Mouse (Mus musculus) heart, postnatal 25 days (tissue): ENCODE measurements around the gene Clasp1. TPM values are rescaled to one million over a fixed set of nuclear protein-coding genes. Genes with fewer than 3 reads are reported as not detected.

Source experiments
- DNase-seq: peaks from one replicate; pipeline ENCODE4 v3.0.0; 2022; ENCODE audit warnings: low spot score
- intact Hi-C: fragments of 180-260 bp; cut with DNase I; formaldehyde crosslinking; loops from one replicate; pipeline ENCODE4 v1.15.1; 2025
- total RNA-seq, 2 experiments: library from RNA; stranded (reverse); gene quantifications; 2 replicates each; pipeline ENCODE4 v1.2.3; 2021

Clasp1 gene
- total RNA-seq: 100 to 1,000 TPM; 296 to 379 TPM

- peak; percentile 89 for DNase-seq
- intact Hi-C loops: loop anchor here (1.0 to 5.0 kb wide), 2 partner anchors 67 to 70 kb away; partner anchors contain the start of gene Nifk
These were observed at the start of gene Clasp1 for GRCm38 (mm10) chr1:118388757-118389453. Gene Clasp1, plus strand, starts transcription at chr1:118389058.

- intact Hi-C loops: no loop called here
- no peak for DNase-seq
These were observed 45.0 kb upstream of the Clasp1 start for GRCm38 (mm10) chr1:118343649-118344435.

- DNase-seq: no peak
- intact Hi-C loops: no loop called here
These were observed 38.9 kb upstream of the Clasp1 start for GRCm38 (mm10) chr1:118349922-118350321.

- intact Hi-C loops: no loop called here
These were observed 29.6 kb upstream of the Clasp1 start for GRCm38 (mm10) chr1:118359071-118359761.

GRCm38 (mm10) chr1:118367970-118368369, 20.9 kb upstream of the Clasp1 start:
- intact Hi-C loops: loop anchor here (1.0 to 2.0 kb wide), 2 partner anchors 109 to 129 kb away; no protein-coding TSS in a partner anchor
- no peak for DNase-seq

More at GRCm38 (mm10) chr1:118359071-118359761, 29.6 kb upstream of the Clasp1 start:
- DNase-seq: peak; percentile 29

GRCm38 (mm10) chr1:118368721-118369461, 20.0 kb upstream of the Clasp1 start:
- intact Hi-C loops: loop anchor here (1.0 kb wide), 1 partner anchor 128 kb away; no protein-coding TSS in a partner anchor

GRCm38 (mm10) chr1:118377784-118378183, 11.1 kb upstream of the Clasp1 start:
- DNase-seq: no peak
- intact Hi-C loops: no loop called here

More at GRCm38 (mm10) chr1:118368721-118369461, 20.0 kb upstream of the Clasp1 start:
- DNase-seq: no peak

- no peak for DNase-seq
- intact Hi-C loops: no loop called here
These were observed 8.6 kb upstream of the Clasp1 start for GRCm38 (mm10) chr1:118380105-118380786.

- DNase-seq: peak; percentile 44
- intact Hi-C loops: loop anchor here (1.0 to 5.0 kb wide), 2 partner anchors 66 to 71 kb away; partner anchors contain the start of gene Nifk
These were observed 616 bp upstream of the Clasp1 start for GRCm38 (mm10) chr1:118388127-118388756.

GRCm38 (mm10) chr1:118389454-118390265, 802 bp downstream of the Clasp1 start:
- DNase-seq: no peak
- intact Hi-C loops: loop anchor here (5.0 kb wide), 1 partner anchor 67 kb away; the partner anchor contains the start of gene Nifk

GRCm38 (mm10) chr1:118390266-118390660, 1.4 kb downstream of the Clasp1 start:
- no peak for DNase-seq
- intact Hi-C loops: no loop called here

- DNase-seq: no peak
These were observed 2.1 kb downstream of the Clasp1 start for GRCm38 (mm10) chr1:118390871-118391387.

GRCm38 (mm10) chr1:118392246-118392645, 3.4 kb downstream of the Clasp1 start:
- DNase-seq: no peak
- intact Hi-C loops: no loop called here

More at GRCm38 (mm10) chr1:118390871-118391387, 2.1 kb downstream of the Clasp1 start:
- intact Hi-C loops: no loop called here

GRCm38 (mm10) chr1:118393916-118394315, 5.1 kb downstream of the Clasp1 start:
- intact Hi-C loops: no loop called here
- DNase-seq: no peak

- intact Hi-C loops: no loop called here
- no peak for DNase-seq
These were observed 9.0 kb downstream of the Clasp1 start for GRCm38 (mm10) chr1:118397866-118398265.

- intact Hi-C loops: no loop called here
- no peak for DNase-seq
These were observed 9.7 kb downstream of the Clasp1 start for GRCm38 (mm10) chr1:118398567-118398966.

- intact Hi-C loops: no loop called here
These were observed 10.9 kb downstream of the Clasp1 start for GRCm38 (mm10) chr1:118399625-118400310.

More at GRCm38 (mm10) chr1:118399625-118400310, 10.9 kb downstream of the Clasp1 start:
- DNase-seq: no peak
